Mouse (Mus musculus): ENCODE measurements around the gene Kbtbd3.

- TF ChIP-seq POLR2A (IDR thresholded peaks at IDR 0.05; ENCODE audit: control insufficient read depth, extremely low read depth, insufficient read depth, low read length, poor library complexity) = no peak
- no peak for TF ChIP-seq CTCF (IDR thresholded peaks at IDR 0.05; ENCODE audit: borderline replicate concordance, control insufficient read depth, extremely low read depth, insufficient read depth, low read length, poor library complexity)
Observed at GRCm38 (mm10) chr9:4304867-4305266, 4.8 kb upstream of the Kbtbd3 start.
